Mouse (Mus musculus) frontal cortex, postnatal 36 days (tissue): ENCODE results near the gene Chkb.

Experiments used
- DNase-seq, 2 experiments: peaks; one replicate each; pipeline ENCODE4 v3.0.0; 2022; ENCODE audit warnings: low spot score in 2 of 2

The Chkb gene

DNA sequence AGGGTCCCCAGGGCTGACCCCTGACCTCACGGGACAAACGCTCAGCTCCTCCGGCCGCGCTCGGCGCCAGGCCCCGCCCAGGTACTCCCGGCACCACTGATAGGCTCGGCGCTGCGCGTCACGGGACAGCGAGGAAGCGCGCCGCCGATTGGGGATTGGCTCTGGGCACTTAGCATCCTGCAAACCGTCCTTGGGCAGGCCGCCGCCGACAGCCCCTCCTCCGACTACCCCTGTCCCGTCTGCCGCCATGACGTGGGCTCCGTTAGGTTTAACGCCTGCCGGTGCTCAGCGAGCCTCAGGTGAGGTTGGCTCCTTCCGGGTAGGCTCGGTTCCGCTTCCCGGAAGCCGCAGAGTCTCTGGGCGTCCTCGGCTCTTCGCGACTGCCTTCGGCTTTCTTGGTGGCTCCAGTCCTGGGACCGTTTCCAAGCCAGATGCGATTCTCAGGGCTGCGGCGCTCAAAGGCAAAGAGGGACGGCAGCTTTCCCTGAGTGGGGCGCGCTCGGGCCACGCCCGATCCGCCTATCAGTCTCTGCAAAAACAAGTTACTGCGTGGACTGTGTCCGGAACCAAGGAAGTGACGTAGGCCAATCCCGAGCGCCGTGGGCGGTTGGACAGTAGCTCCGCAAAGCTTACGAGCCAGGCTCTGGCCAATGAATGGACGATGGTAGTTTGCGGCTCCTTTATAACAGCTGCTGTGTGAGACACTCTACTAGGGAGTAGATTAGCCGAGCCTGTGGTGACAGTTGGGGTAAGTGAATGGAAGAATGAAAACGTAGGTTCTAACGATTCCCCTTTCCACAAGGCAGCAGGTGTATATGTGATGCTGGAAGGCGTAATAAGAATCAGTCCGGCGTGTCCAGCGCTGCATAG lies at the start of gene Chkb, which contains the start of the genes C730034F03Rik and Gm44502:
Gene Chkb, minus strand, starts transcription at position 557 of the 870 bp plus-strand sequence.
Gene C730034F03Rik, plus strand, starts transcription at position 238 of the 870 bp plus-strand sequence.
Gene Gm44502, minus strand, starts transcription at position 345 of the 870 bp plus-strand sequence.
- DNase-seq: peak; percentile 94 to 98

DNA sequence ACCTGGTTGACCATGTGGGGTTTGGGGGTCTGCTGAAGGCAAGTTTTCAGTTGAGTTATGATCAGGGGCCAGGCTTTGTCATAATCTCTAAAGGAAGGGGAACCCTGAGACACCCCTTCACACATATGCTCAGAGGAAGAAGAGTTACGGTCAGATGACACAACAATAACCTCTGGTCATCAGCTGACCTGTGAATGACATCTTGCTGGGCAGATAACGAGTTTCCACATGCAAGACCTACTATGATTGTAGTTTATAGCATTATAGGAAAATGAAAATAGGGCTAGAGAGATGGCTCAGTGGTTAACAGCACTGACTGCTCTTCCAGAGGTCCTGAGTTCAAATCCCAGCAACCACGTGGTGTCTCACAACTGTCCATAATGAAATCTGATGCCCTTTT lies 48.9 kb upstream of the Chkb start:
- DNase-seq: no peak

DNA sequence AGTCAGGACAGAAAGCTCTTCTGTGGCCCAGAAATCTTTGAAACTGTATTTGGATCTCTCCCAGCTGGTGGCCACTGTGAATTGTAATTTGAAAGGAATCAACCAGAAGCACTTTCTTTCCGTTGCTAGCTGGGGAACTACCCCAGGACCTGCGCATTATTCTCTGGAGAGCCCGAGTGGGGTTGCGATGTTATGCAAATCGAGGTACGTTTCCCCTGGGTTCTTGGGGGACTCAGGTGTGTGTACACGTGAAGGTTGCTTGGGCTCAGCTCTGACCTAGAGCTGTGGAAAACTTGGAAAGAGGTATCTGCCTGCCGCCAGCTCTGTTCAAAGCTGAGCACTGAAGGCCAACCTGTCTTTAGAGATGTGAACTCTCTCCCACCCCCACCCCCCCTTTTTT lies 48.1 kb upstream of the Chkb start:
- no peak for DNase-seq

DNA sequence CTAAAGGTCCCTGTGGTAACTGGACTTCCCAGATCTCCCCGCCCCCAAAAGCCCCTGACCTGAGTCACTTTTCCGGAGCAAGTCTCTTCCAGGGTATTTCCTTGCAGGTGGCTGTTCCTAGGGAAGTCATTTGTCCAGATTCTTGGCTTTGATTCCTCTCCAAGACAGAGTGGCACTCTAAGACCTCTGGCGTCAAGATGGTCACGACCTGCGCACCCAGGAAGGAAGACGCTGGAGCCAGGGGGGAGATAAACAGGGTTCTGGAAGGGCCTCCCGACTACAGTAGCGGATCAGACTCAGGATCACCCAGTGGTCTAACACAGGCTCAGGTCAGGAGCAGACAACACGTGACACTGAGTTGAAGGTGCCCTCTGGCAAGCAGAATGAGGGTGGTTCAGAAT lies 47.4 kb upstream of the Chkb start, which contains the start of gene Arsa:
Gene Arsa, minus strand, starts transcription at position 335 of the 401 bp plus-strand sequence.
- DNase-seq: no peak

DNA sequence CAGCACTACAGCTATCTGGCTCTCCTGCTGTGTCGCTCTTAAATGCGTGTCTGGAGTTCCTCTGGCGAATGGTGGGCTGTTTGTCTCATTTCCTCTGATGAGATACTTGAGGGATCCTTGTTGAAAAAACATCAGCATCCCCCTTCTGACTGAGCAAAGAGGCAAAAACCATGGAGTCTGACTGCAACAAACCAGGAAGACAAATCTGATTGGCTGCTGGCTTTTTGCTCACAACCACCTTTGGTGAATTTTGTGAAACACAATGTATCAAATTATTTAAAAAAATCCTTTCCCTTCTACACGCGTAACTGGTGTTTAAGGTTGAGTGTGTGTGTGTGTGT lies 46.7 kb upstream of the Chkb start:
- DNase-seq: no peak

DNA sequence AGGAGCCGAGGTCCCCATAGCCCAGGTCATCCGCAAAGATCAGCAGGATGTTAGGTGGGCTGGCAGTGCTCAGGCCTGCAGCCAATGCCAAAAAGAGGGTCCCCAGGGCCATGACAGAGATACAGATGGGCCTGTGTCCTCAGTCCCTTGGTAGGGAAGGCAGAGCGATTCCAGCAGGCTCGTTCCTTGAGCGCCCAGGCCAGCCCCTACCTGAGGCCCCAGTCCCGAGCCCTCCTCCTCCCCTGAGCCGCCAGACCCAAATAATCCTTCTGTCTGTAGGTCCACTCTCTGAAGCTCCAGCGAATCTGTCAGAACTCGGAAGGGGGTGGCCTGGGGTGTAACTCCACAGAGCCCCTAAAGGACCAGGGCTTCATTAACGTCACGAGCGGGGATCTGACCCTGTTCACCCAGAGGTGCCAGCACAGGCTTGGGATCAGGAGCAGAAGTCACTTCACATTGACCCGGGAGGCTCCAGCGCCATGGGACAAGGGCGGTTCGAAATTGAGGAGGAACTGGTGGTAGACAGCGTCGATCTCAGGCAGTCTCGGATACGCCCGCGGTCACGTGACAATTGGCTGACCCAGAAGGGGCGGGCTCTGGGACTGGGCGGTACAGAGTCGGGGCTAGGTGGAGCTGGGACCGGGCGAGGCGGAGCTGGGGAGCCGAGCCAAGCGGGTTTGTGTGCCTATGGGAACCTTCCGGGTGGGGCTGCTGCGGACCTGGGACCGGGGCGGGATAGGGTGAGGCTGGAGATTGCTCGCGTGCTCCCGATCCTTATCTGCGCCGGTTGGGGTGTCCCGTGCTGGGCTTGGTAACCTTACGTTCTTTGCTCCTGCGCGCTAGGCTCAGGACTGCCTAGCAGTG lies 46.1 kb upstream of the Chkb start:
- peak; percentile 91 for DNase-seq

DNA sequence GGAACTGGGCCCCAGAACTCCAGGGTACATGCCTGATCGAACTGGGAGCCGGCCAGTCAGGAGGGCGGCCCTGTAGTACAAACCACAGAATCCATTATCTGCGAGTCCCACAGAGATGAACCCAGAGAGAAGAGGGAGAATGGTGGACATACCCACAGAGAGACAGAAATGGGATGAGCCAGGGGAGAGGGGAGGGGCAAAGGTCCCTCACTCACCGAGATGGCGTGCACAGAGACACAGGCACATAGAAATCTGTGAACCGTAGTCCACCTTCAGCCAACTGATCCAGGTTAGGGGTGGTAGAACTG lies 45.5 kb upstream of the Chkb start:
- no peak for DNase-seq

DNA sequence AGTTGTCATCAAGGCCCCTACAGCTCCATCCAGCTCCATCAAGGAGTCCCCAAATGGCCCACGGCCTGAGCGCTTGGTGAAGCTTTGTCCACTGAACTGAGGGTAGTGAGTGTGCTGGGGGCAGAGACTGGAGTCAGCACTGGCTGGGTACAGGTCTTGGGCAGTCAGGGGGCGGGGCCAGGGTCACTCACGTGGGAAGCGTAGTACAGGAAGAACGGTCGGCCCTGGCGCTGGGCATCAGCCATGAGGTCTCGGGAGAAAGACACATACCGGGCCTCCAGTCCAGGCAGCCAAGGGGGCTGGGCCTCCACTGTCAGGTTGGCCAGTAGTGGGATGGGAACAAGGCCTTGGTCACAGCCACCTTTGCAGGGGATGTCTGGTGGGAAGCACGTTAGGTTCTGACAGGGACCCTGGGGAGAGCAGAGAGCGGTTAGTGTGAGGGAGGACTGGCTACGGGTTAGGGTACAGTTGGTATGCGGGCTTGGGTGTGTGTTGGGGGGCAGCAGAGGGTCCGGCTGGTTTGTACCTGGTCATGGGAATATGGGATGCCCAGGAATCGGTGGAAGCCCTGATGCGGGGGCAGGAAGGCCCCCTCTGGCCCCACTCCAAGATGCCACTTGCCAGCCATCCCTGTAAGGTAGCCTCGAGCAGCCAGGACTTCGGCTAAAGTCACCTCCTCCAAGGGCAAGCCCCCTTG lies 45.0 kb upstream of the Chkb start:
- no peak for DNase-seq

DNA sequence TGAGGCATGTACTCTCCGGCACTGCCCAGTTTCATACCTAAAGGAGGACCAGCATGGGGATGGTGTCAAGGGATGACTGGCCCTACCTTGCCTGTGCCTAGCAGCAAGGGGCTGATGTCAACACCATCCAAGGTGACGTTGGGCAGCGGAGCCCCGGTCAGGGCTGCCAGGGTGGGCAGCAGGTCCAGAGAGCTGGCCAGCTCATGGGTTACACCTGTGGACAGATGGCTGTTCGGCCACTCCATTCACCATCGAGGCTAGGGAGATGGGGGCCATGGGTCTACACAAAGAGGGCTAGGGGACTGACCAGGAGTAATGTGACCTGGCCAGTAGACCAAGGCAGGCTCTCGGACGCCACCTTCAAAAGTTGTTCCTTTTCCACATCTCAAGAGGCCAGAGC lies 44.2 kb upstream of the Chkb start:
- DNase-seq: no peak

DNA sequence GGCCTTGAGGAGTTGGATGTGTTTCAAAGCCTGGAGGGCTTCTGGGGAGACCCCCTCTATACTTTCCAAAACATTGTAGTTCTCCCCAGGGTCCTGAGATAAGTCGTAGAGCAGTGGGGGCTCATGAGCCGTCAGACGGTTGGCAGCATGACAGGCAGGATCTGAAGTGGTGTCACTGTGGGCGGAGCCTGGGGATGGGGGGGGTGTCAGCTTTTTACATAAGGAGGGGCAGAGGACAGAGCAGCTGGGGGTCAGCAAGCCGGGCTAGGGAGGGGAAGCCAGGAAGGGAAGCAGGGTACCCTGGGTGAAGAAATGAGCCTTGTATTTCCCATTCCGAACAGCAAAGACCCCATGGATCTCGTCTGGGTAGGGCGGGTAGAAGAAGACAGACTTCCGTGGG lies 43.7 kb upstream of the Chkb start:
- no peak for DNase-seq

DNA sequence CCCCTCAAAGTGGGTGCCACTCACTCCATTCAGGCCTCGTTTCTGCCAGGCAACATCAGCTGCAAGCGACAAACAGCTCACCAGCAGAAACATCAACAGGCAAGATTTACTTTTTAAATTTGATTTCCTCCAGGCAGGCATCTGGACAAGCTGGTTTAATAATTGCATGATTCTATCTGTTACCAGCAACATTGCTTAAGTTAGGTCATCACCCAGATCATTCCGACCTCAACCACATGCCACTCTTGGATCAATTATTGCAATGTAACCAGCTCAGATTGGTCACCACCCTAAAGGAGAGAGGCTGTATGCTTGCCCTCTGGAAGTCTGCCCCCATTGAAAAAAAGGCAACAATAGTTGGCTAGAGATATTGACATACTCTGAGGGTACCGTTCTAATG lies 41.8 kb upstream of the Chkb start:
- no peak for DNase-seq

DNA sequence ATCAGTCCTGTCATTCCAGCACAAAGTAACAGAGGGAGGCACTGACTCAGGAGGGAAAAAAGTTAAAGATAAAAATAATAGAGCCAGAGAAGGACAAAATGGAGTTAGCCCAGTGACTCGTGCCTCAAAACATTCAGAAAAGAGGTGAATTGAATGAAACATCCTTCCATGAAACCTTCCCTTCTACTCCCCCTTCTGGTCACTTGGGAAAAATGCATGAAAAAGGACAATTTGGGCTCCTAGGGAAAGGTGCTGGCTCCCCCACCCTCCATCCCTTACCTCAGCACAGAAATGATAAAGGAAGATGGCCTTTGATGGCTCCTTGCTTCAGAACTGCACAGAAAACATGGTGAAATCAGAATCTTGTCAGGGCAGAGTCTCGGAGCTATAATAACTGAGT lies 38.9 kb upstream of the Chkb start:
- no peak for DNase-seq

DNA sequence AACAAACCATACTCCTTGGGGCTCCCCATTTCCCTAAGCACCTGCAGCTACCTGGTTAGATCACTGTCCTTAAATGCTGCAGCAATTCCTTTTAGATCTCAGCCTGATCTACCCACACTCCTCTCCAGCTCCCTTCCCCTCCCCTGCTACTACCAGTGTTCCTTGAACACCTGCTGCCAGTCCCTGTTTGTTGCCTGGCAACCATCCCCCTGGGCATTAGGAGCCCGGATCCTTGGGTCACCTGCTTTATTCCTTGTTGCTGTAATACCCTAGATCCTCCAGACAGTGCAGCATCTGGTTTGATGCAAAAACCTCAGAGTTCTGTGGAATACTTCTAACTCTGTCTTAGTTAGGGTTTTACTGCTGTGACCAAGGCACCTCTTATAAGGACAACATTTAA lies 35.3 kb upstream of the Chkb start:
- DNase-seq: no peak

DNA sequence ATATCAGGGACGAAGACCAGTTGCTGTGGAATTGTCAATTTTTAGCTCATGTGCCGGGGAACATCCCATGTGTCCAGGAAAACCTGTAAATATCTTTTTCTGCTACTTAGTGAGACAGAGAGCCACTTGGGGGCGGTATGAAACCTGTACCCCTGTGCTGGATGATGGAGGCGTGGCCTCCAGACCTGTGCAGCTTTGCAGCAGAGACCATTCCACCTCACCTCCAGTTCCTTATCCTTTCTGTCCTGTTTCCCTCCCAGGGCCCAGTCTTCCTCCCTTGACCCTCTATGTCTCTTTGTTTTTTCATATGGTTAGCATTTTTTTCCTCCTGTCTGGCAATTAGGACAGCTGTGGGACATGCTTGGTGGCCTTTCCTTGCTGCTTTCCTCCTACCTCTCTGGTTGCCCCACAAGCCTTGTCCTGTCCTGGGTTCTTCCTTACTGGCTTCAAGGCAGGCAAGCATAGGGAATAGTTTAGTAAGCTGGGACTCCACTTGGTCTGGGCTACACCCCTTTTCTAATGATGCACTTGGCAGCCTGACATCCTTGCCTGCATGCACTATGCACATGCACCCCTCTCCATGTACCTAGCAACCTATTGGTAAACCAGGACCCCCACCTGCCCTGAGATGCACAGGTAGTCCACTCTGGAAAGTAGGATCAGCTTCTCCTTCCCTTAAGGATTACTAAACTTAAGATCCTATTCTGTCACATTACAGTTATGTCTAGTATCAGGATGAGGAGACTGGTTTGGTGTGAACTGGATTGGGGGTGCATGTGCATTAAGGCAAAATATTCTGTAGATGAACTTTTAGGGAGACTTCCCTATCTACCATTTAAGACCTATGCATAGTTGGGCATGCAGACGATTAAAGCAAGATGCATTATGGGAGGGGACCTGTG lies 33.9 kb upstream of the Chkb start:
- DNase-seq: no peak

DNA sequence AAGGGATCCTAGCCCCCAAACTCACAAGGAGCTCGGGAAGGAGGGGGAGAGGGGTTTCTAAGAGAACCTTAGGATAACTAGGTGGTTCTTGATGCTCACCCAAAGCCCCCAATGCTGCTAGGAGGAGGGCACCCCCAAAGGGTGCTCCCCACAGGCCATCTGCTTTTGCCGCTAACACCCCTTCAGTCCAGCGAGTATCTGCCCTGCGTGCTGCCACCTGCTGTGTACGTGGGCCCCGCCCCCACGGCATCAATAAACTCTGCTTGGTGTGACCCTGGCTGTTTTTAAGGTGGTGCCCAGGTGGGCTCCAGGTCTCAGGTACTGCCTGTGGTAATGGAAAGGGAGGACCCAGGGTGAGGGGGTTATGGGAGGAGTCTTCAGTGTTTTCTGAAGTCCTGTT lies 32.5 kb upstream of the Chkb start:
- DNase-seq: no peak

DNA sequence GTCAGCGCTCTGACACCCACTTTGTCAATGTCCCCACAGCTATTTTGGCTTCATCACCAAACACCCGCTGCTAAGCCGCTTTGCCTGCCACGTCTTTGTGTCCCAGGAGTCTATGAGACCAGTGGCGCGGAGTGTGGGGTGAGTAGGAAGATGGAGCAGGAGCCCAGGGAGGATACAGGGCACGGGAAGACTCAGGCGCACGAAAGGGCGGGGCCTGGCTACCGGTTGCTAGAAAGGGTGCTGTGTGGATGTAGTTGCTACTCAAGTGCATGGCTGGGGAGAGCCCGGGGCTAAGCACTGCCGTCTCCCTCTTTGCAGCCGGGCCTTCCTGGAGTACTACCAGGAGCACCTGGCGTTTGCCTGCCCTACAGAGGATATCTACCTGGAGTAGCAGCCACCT lies 31.6 kb upstream of the Chkb start:
- DNase-seq: no peak

DNA sequence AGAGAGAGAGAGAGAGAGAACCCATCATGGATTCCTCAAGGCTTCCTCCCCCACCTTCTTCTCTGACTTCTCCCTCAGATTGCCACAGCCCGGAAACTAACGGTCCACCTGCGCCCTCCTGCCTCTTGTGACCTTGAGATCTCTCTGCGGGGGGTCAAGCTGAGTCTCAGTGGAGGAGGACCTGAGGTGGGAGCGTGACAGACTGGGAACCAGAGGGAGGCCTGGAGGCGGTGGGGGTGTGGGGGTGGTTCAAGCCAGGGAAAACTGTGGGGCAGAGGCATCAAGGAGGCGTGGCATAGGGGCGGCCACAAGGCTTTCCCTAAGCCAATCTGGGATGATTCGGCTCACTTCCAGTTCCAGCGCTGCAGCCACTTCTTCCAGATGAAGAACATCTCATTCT lies 30.6 kb upstream of the Chkb start:
- DNase-seq: no peak

DNA sequence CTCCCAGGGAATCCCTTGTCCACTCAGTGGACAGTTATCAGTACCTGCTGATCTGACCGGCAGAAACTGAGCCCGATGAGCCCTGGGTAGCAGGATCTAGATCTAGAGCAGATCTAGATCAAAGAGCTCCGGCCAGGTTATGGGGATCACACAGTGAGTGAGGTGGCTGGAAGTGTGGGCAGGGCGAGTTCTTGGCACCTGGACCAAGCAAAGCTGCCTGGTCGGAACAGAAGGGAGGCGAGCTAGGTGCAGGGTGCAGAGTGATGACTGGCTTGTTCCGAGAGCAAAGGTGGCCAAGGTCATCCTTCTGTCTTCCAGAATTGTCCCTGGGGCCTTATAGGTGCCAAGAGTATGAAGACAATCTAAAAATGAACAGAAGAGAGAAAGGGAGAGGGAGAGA lies 30.1 kb upstream of the Chkb start:
- DNase-seq: no peak

DNA sequence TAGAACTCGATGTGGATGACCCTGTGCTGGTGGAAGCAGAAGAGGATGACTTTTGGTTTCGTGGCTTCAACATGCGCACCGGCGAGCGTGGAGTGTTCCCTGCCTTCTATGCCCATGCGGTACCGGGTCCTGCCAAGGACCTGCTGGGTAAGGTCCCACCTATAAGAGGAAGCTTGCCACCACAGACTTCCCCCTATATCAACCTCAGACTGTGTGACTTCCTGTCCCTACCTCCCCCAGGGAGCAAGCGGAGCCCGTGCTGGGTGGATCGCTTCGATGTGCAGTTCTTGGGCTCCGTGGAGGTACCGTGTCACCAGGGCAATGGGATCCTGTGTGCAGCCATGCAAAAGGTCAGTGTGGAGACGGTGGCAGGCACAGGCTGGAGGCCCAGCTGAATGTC lies 29.2 kb upstream of the Chkb start:
- no peak for DNase-seq

DNA sequence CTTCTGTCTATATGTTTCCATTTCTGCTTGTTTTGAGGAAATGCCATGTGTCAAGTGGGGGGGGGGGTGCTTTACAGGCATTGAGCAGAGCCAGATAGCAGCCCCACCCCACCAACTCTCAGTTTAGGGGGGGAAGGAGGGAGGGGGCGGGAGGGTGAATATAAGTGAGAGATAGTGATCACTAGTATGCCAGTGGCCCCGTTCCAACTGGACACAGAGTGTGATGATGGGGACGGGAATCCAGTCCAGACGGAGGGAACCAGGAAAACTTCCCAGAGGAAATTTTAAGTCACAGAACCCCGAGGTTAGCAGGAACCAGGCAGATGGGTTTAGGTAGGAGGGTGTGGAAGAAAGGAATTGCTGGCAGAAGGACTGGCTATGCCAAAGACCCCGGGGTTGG lies 25.9 kb upstream of the Chkb start:
- no peak for DNase-seq

DNA sequence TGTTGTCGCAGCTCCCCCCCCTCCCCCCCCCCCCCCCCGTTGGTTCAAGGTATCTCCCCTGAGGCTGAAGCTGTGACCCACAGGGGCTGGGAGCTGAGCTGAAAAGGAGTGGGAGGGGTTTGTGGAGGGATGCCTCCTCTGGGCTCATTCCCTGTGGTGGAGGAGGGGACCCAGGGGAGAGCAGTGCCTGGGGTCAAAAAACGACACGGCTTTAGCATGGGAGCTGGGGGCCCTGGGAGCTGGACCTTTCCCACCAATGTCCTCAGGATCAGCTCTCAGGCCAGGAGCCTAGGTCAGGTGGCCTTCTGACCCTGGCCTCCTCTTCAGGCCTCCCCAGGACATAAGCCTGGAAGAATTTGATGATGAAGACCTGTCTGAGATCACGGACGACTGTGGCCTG lies 25.1 kb upstream of the Chkb start:
- no peak for DNase-seq
